8 mouse cellular contexts compared by ENCODE assay signal in genomic region chr2:35662001-35662491, GRCm38 (mm10).
DNase-seq lines count a peak whose midpoint lies in the region; ATAC-seq and TF ChIP-seq lines count a peak whose summit lies in the region.

No protein-coding gene starts in this region.

- no peaks in the 10 kb centered on the region for H3K36me3 ChIP-seq in hindbrain, embryonic 11.5 days (ENCODE audit: control insufficient read depth, insufficient read depth, low read length)
- peaks cover 19% of the 10 kb centered on the region for H3K36me3 ChIP-seq in limb, embryonic 10.5 days
- 0 out of 2 replicates have a peak, but pooled peaks cover 5% of the 10 kb centered on the region for H3K36me3 ChIP-seq in midbrain, embryonic 10.5 days

- ATAC-seq in hindbrain, embryonic 11.5 days (ENCODE audit: low FRiP score) = peak; percentile 80

- no peak for TF ChIP-seq POLR2A in cortical plate, adult 2 months (IDR thresholded peaks at IDR 0.05; ENCODE audit: extremely low read depth, insufficient read depth, low read length)

- H3K27me3 ChIP-seq in hindbrain, embryonic 11.5 days (ENCODE audit: control insufficient read depth, insufficient read depth, low read length) = no peaks in the 10 kb centered on the region
- no peaks in the 10 kb centered on the region for H3K27me3 ChIP-seq in limb, embryonic 10.5 days (ENCODE audit: low read depth, poor library complexity, severe bottlenecking)
- H3K27me3 ChIP-seq in midbrain, embryonic 10.5 days (ENCODE audit: low read depth, poor library complexity, severe bottlenecking) = no peaks in the 10 kb centered on the region

- DNase-seq in right cerebral cortex, postnatal 10 days (ENCODE audit: low spot score in 2 of 2) = peak; percentile 61 to 71
- no peak for DNase-seq in right cerebral cortex, adult 2 months (ENCODE audit: low spot score in 2 of 2)
- DNase-seq in hindbrain, embryonic 11.5 days (ENCODE audit: low spot score) = no peak
- DNase-seq in limb, embryonic 10.5 days (ENCODE audit: low spot score) = peak; percentile 83
- no peak for DNase-seq in midbrain, embryonic 10.5 days (ENCODE audit: low spot score)
- peak; percentile 52 to 60 for DNase-seq in thymus, adult 18-20 months
- DNase-seq in ovary, adult 18-20 months (ENCODE audit: low spot score) = no peak

- peak overlapping the region; percentile 96 for H3K9ac ChIP-seq in hindbrain, embryonic 11.5 days (ENCODE audit: low read depth, low read length)

- peaks cover 6% of the 10 kb centered on the region; the same call in 1 of the 2 replicates for H3K4me1 ChIP-seq in cortical plate, adult 2 months (ENCODE audit: control insufficient read depth, insufficient read depth, low read length)
- H3K4me1 ChIP-seq in hindbrain, embryonic 11.5 days (replicated peaks; ENCODE audit: control insufficient read depth, insufficient read depth, low read length) = peaks cover 8% of the 10 kb centered on the region
- H3K4me1 ChIP-seq in limb, embryonic 10.5 days = peaks cover 72% of the 10 kb centered on the region
- peaks cover 53% of the 10 kb centered on the region for H3K4me1 ChIP-seq in midbrain, embryonic 10.5 days

- peak overlapping the region; percentile 93 for H3K4me3 ChIP-seq in cortical plate, adult 2 months (ENCODE audit: insufficient read depth, low read length)
- H3K4me3 ChIP-seq in hindbrain, embryonic 11.5 days (ENCODE audit: low read depth, low read length) = peak overlapping the region; percentile 93
- H3K4me3 ChIP-seq in limb, embryonic 10.5 days = peak overlapping the region; percentile 89
- H3K4me3 ChIP-seq in midbrain, embryonic 10.5 days = peak overlapping the region; percentile 95

- no peak for TF ChIP-seq CTCF in cortical plate, adult 2 months (IDR thresholded peaks at IDR 0.05; ENCODE audit: extremely low read depth, insufficient read depth, low read length)

- peak overlapping the region; percentile 85 for H3K4me2 ChIP-seq in hindbrain, embryonic 11.5 days (replicated peaks; ENCODE audit: low read depth, low read length)

- WGBS in hindbrain, embryonic 11.5 days = under 1% methylated on average over 24 of the region's 24 CpGs
- 1% methylated on average over 24 of the region's 24 CpGs for WGBS in limb, embryonic 10.5 days
- under 1% methylated on average over 24 of the region's 24 CpGs for WGBS in midbrain, embryonic 10.5 days

- peak overlapping the region; percentile 91 for H3K27ac ChIP-seq in cortical plate, adult 2 months (ENCODE audit: insufficient read depth, low read length)
- H3K27ac ChIP-seq in hindbrain, embryonic 11.5 days (ENCODE audit: low read depth, low read length) = peak overlapping the region; percentile 93
- H3K27ac ChIP-seq in limb, embryonic 10.5 days = peak overlapping the region; percentile 95
- H3K27ac ChIP-seq in midbrain, embryonic 10.5 days (replicated peaks) = peak overlapping the region; percentile 97

- H3K9me3 ChIP-seq in hindbrain, embryonic 11.5 days (ENCODE audit: control insufficient read depth, low read length) = no peaks in the 10 kb centered on the region
- H3K9me3 ChIP-seq in limb, embryonic 10.5 days (replicated peaks) = no peaks in the 10 kb centered on the region
- H3K9me3 ChIP-seq in midbrain, embryonic 10.5 days (replicated peaks) = no peaks in the 10 kb centered on the region

Comparison
In these comparisons a context has a peak if more than half of its experiments do, and no peak if none do; other contexts are left out.
1. DNase-seq: peak in right cerebral cortex, postnatal 10 days (2 of 2), limb, embryonic 10.5 days (single experiment) and thymus, adult 18-20 months (2 of 2); none in right cerebral cortex, adult 2 months (0 of 2), hindbrain, embryonic 11.5 days (single experiment), midbrain, embryonic 10.5 days (single experiment) and ovary, adult 18-20 months (single experiment).
2. Peak in every context shown above with its lines, with median percentiles within 50 percentile points of each other: H3K27ac ChIP-seq and H3K4me3 ChIP-seq.